Mouse (Mus musculus) liver, postnatal 0 days (tissue): Measurements from ENCODE around the gene Hdac1.

Experiments used
- CTCF ChIP-seq: sonication (generic); IDR thresholded peaks from 2 replicates; pipeline ENCODE4 v1.5.1; 2016; ENCODE audit warnings: antibody characterized with exemption, low read depth
- EP300 ChIP-seq: IDR thresholded peaks from 2 replicates; pipeline ENCODE4 v1.6.1; 2016; ENCODE audit warnings: antibody characterized with exemption, low read depth, mild to moderate bottlenecking

DNA sequence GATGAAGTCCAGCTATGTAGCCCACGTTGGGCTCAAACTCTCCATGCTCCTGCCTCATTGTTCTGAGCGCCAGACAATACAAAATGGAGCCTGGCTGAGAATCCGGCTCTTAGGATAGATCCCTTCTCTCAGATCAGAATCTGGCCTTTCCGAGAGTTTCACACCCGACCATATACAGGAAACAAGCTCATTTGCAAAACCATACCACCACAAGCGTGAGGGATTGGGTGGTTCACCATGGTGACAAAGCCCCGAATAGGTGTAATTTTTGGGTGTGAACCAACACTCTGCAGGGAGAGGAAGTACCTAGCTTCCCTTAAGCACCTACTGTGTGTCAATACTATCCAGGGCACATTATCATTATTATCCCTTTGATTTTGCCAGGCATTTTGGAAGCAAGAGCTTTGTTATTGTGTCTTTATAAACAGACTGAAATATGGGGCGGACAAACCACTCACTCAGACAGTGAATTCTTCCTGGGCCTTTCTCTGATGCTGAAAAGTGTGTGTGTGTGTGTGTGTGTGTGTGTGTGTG is 29.1 kb upstream of the Hdac1 start:
- TF ChIP-seq CTCF (no peak), EP300 (no peak)
